ENCODE assay signal across 12 mouse cellular contexts in genomic region chr1:183947066-183947465, GRCm38 (mm10).
DNase-seq lines count a peak whose midpoint lies in the region; TF ChIP-seq lines count a peak whose summit lies in the region.
"Had no signal": no experiment of that assay in that cellular context is flagged by ENCODE, and none has a peak within 500 bp of the region (broad histone marks: within the 10 kb centered on the region; RNA-seq: fewer than 3 reads in every experiment).

No protein-coding gene starts in this region.

- no peak for TF ChIP-seq CTCF in lung, adult 2 months (IDR thresholded peaks at IDR 0.05; ENCODE audit: insufficient read depth, low read length)

- DNase-seq in heart, adult 18-20 months = peak; percentile 48
- no peak for DNase-seq in heart, embryonic 10.5 days (ENCODE audit: low spot score)
- peak; percentile 79 for DNase-seq in NIH3T3 (ENCODE audit: low read depth)
- peak; percentile 13 for DNase-seq in lung, adult 2 months
- DNase-seq in midbrain, embryonic 10.5 days (ENCODE audit: low spot score) = no peak
- no peak for DNase-seq in spleen, postnatal 4 days (ENCODE audit: low spot score in 2 of 2)
- DNase-seq: cerebellum, adult 18-20 months; right cerebral cortex, postnatal 14 days had no signal

- no peaks in the 10 kb centered on the region for H3K36me3 ChIP-seq in heart, embryonic 10.5 days
- no peaks in the 10 kb centered on the region for H3K36me3 ChIP-seq in midbrain, embryonic 10.5 days
- H3K36me3 ChIP-seq: embryonic facial prominence, embryonic 13.5 days; neural tube, embryonic 12.5 days had no signal

- TF ChIP-seq POLR2A in lung, adult 2 months (IDR thresholded peaks at IDR 0.05; ENCODE audit: borderline replicate concordance, extremely low read depth, low read depth, low read length) = no peak

- peaks cover 4% of the 10 kb centered on the region; the same call in 1 of the 2 replicates for H3K27me3 ChIP-seq in heart, embryonic 10.5 days (ENCODE audit: insufficient read depth, poor library complexity, severe bottlenecking)
- no peaks in the 10 kb centered on the region for H3K27me3 ChIP-seq in midbrain, embryonic 10.5 days (ENCODE audit: low read depth, poor library complexity, severe bottlenecking)
- H3K27me3 ChIP-seq: neural tube, embryonic 12.5 days had no signal

- no peak overlapping the region for H3K27ac ChIP-seq in heart, embryonic 10.5 days
- H3K27ac ChIP-seq in brown adipose tissue, adult 24 weeks (replicated peaks; ENCODE audit: low read depth, low read length) = peak overlapping the region; percentile 52
- no peak overlapping the region for H3K27ac ChIP-seq in midbrain, embryonic 10.5 days (replicated peaks)
- H3K27ac ChIP-seq: embryonic facial prominence, embryonic 13.5 days; layer of hippocampus, adult 2 months; neural tube, embryonic 12.5 days had no signal

- H3K4me1 ChIP-seq in heart, embryonic 10.5 days = 0 out of 2 replicates have a peak, but pooled peaks cover 5% of the 10 kb centered on the region
- peaks cover 1% of the 10 kb centered on the region; the same call in 1 of the 2 replicates for H3K4me1 ChIP-seq in brown adipose tissue, adult 24 weeks (ENCODE audit: control insufficient read depth, insufficient read depth, insufficient read length, low read length)
- no peaks in the 10 kb centered on the region; the same call in 1 of the 2 replicates for H3K4me1 ChIP-seq in lung, adult 2 months (ENCODE audit: control insufficient read depth, insufficient read depth, low read length)
- H3K4me1 ChIP-seq in midbrain, embryonic 10.5 days = no peaks in the 10 kb centered on the region
- H3K4me1 ChIP-seq: embryonic facial prominence, embryonic 13.5 days; neural tube, embryonic 12.5 days had no signal

- H3K4me3 ChIP-seq in heart, embryonic 10.5 days = no peak overlapping the region
- no peak overlapping the region for H3K4me3 ChIP-seq in brown adipose tissue, adult 24 weeks (ENCODE audit: insufficient read depth, low read depth, low read length)
- no peak overlapping the region for H3K4me3 ChIP-seq in lung, adult 2 months (replicated peaks; ENCODE audit: extremely low read depth, low read depth, low read length)
- no peak overlapping the region for H3K4me3 ChIP-seq in midbrain, embryonic 10.5 days
- H3K4me3 ChIP-seq: embryonic facial prominence, embryonic 13.5 days; layer of hippocampus, adult 2 months; neural tube, embryonic 12.5 days had no signal

- H3K9me3 ChIP-seq in heart, embryonic 10.5 days = no peaks in the 10 kb centered on the region
- no peaks in the 10 kb centered on the region for H3K9me3 ChIP-seq in midbrain, embryonic 10.5 days (replicated peaks)
- H3K9me3 ChIP-seq: embryonic facial prominence, embryonic 13.5 days; neural tube, embryonic 12.5 days had no signal

- 69% methylated on average over 5 of the region's 5 CpGs for WGBS in heart, embryonic 10.5 days
- WGBS in lung, adult 2 months = 29% methylated on average over 5 of the region's 5 CpGs
- 91% methylated on average over 5 of the region's 5 CpGs for WGBS in midbrain, embryonic 10.5 days

Comparison
In these comparisons a context has a peak if more than half of its experiments do, and no peak if none do; other contexts are left out.
1. DNase-seq: peak in heart, adult 18-20 months (2 of 2), NIH3T3 (single experiment) and lung, adult 2 months (single experiment); none in heart, embryonic 10.5 days (single experiment), midbrain, embryonic 10.5 days (single experiment) and spleen, postnatal 4 days (0 of 2).